Mouse (Mus musculus) cerebellum, postnatal 36 days (tissue): ENCODE data around the gene Pgap3.

Experiments
- DNase-seq, 2 experiments: peaks; one replicate each; pipeline ENCODE4 v3.0.0; 2021 to 2022; ENCODE audit warnings: mixed read lengths in 2 of 2

Pgap3 gene

DNA sequence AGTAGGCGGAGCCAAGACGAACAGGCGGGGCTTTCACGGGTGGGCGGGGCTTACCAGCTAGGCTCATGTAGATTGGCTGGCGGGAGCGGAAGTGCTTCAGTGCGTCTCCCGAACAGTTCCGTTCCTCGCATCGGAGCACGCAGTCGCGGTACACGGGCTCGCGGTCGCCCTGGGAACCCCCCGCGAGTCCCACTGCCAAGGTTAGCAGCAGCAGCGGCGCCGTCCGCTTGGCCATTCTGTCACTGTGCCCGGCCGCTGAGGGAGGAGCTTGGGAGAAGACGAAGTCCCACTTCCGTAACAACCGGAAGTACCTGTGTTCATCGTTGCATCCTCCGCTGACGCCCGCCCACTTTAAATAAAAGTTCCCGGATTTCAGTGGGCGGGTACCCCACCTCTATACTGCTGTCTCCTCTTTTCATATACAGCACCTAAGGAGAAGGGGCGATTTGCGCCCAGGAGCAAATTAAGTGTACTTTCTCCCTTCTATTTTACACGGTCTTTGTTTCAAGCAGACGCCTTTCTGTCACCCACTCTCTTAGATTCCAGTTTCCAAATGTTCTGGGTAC lies at the start of gene Pgap3:
Gene Pgap3 (minus strand): TSS at position 330 of the 566 bp plus-strand sequence.
- peak; percentile 87 for DNase-seq

DNA sequence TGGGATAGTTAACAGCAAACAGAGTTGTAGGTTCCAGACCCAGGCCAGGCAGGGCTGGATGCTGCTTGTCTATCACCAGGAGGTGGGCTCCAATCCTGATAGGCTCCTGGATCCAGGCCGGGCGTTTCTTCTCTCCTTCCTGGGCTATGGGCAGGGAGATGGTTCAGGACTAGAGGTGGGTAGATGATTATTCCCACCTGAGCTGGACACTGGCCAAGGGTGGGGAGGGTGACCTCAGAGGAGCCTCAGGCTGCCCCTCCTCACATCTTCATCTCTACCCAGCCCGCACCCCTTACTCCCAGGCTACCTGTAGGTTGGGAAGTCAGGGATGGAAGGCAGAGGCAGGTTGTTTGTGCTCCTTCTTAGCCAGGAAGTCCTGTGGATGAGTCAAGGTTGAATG lies 49.1 kb upstream of the Pgap3 start:
- DNase-seq = no peak

DNA sequence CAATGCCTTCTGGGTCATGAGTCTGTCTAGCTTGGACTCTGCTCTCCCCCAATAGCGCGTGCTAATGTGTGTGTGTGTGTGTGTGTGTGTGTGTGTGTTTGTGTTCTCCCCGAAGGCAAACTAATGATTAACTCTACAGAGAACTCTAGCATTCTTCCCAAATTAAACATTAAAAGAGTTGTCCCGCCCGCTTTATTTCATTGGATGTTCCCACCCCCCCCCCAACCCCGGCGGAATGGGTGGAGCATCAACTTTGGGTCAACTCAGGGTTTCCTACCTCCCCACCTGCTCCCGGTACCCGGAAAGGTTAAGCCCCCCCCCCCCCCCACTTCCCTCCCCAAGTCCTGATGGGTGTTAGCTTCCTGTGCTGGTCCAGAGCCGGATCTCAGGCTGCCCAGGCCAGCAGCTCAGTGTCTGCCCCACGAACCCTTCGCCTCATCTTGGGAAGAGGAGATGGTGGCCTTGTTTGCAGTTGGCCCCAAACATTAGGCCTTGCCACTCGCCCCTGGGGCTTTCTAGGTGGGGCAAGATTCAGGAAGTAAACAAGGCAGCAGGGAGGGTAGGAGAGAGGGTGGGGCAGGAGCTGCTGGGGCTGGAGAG lies 48.0 kb upstream of the Pgap3 start:
- no peak for DNase-seq

DNA sequence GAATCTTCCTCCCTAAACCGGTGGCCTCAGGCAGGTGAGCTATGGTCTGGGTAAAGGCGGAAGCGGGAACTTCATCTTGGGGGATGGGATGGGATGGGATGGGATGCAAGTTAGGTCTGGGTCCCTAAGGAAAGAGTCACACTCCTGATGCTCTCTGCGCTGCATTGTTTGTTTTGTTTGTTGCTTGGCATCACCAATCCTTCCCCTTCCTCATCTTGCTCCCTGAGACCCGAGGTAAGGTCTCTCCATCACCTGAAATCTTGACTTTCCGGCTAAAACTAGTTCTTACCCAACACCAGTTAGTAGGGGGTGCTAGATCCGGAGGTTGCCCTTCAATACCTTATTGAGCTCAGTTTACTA lies 47.2 kb upstream of the Pgap3 start:
- no peak for DNase-seq

DNA sequence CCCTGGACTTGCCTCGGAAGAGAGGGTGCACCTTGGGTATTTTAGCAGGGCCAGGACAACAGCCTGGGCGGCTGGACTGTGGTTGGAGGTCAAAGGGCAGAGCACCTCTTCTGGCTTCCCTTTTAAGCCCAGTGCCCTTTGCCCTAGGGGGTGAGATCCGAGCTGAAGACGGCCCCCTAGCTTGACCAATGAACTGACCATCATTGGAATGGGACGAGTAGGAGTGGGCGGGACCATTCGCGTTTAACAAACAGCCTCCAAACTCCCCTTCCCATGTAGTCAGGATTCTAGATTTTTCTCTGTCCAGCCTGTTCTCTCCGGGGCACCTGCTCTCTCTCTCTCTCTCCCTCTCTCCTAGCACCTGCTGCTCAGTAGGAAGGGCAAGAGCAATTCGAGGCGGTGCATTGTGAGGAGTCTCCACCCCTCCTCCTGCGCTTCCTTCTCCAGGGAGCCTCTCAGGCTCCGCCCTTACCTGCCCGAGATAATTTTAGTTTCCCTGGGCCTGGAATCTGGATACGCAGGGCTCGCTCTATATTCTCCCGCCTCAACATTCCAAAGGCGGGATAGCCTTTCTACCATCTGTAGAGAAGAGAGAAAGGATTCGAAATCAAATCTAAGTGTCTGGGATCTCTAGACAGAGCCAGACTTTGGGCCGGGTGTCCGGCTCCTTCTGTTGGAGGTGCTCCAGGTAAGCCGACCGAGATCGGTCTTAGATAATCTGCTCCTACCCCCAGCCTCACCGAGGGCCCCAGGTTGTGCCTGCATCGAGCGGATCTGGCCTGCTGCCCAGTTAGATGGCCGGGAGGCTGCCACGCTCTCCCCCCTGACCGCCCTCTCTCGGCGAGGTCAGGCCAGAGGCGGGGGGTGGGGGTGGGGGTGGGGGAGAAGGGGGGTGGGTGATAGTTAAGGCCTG lies 46.5 kb upstream of the Pgap3 start:
- peak; percentile 55 to 57 for DNase-seq

DNA sequence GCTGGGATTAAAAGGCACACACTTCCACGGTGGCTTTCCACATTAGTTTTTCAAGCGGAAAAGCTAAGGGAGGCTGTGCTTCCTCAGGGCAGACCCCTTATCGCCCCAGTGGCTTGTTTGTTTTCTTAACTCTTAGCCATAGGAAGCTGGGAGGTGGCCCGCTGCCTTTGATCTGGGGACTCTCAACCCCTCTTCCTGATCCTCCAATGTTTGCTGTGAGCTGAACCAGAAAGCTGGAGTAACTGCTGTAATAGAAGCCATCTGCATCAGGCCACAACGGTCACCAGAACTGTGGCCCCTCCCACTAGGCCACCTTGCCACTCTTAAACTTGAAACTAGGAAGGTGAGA lies 45.9 kb upstream of the Pgap3 start, which contains the start of gene Grb7:
Gene Grb7 (plus strand): TSS at position 182 of the 349 bp plus-strand sequence.
- DNase-seq = no peak

DNA sequence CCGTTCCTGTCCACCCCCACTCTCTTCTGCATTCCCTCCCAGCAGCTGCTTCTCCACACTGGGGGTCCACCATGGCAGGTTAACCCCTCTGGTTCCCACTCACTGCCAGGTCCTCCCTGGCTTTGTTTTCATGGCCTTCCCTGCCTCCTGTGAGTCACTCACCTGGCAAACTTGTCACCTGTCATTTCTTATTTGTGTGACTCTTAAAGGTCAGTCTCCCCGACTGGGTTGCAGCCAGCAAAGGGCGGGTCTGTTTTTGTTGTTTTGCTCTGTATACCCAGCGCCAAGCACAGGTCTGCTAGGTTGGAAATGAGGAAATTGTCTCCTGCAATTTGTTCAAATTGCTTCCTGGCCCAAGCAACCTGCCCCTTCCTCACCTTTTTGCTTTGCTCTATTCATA lies 45.4 kb upstream of the Pgap3 start:
- DNase-seq = no peak

DNA sequence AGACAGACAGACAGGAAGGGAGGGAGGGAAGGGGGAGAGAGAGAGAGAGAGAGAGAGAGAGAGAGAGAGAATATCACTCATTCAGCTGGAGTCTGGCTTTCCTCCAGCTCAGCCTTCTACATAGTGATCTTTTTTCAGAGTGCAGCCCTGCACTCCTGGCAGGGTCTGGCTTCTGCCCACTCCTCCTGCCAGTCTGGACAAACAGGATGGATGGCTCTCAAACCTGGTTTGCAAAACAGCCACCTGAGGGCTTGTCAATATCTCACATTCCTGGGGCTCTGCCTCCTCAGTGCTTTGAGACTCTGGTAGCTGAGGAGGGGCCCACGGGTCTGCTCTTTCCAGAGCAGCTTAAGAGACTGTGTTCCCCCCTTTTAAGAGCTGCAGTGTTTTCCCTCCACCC lies 44.9 kb upstream of the Pgap3 start:
- DNase-seq = no peak

DNA sequence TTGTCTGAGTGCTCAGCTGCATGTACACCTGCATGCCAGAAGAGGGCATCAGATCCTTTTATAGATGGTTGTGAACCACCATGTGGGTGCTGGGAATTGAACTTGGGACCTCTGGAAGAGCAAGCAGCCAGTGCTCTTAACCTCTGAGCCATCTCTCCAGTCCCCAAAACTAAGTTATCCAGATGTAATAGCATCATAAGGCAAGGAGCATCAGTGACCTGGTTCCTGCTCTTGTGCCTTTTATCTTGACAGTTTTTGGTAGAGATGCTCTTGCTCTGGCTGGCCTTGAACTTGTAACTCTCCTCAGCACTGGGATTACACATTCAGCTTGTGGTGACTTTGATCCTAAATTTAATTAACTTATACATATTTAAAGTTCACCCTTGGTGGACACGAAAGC lies 43.4 kb upstream of the Pgap3 start:
- no peak for DNase-seq

DNA sequence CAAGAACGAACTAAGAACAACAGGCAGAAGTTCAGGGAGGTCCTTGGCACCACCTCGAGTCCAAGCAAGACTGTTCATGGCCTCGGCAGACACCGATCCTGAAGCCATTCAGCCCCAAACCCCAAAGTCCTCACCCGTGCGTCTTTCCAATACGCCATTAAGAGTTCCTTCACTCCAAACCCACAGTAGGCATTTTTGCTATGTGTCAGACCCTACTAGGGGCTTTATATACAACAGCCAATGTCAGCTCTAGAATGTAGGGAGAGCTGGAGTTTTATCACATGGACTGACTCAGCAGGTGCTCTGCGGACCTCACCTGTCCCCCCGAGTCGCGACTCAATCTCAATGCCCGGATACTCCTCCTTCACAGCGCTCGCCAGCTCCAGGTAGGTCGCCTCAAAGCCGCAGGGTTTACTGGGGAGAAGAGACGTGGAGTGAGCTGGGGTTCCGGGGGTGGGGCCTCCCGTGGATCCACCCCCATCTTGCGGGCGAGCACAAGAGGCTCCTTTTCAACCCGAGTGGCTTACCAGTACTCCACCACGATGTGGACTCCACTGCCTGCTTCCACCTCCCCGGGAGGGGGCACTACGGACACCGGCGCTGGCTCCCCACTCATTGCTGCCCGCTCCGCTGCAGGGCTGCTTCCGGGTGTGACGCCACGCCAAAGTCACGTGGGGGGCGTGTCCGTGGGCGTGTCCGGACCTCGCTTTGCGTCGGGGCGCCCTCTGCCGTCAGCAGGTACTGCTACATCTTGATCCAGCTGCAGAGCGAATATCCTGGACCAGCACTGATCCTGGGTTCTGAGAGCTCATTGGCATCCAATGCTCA lies 38.3 kb upstream of the Pgap3 start, which contains the start of gene Mien1:
Gene Mien1 (minus strand): TSS at position 661 of the 828 bp plus-strand sequence.
- peak; percentile 98 for DNase-seq

DNA sequence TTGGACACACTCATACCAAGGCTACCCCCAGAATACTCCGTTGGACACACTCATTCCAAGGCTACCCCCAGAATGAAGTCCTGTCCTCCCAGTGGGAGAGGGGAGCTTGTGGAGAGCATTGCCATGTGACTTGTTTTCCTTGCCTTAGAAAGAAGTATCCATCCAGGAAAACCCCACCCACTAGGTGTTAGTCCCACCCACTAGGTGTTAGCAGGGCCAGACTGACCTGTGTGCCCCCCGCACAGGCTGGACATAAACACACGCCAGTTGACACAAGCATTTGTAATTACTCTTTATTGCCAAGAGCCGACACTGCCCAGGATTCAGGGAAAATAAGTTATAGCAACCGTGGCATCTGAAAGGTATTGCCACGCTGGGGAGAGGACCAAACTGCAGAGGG lies 37.2 kb upstream of the Pgap3 start:
- DNase-seq = no peak

DNA sequence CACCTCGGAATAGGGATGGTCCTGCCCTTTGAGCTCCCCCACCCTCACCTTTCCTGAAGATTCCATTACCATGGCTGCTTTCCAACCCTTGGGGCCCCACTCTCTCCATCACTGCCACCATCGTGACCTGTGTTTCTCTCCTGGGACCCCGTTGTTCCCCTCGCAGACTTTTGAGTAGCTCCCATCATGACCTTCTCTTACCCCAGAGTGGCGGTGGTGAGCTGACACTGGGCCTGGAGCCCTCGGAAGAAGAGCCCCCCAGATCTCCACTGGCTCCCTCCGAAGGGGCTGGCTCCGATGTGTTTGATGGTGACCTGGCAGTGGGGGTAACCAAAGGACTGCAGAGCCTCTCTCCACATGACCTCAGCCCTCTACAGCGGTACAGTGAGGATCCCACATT lies 35.4 kb upstream of the Pgap3 start:
- no peak for DNase-seq

DNA sequence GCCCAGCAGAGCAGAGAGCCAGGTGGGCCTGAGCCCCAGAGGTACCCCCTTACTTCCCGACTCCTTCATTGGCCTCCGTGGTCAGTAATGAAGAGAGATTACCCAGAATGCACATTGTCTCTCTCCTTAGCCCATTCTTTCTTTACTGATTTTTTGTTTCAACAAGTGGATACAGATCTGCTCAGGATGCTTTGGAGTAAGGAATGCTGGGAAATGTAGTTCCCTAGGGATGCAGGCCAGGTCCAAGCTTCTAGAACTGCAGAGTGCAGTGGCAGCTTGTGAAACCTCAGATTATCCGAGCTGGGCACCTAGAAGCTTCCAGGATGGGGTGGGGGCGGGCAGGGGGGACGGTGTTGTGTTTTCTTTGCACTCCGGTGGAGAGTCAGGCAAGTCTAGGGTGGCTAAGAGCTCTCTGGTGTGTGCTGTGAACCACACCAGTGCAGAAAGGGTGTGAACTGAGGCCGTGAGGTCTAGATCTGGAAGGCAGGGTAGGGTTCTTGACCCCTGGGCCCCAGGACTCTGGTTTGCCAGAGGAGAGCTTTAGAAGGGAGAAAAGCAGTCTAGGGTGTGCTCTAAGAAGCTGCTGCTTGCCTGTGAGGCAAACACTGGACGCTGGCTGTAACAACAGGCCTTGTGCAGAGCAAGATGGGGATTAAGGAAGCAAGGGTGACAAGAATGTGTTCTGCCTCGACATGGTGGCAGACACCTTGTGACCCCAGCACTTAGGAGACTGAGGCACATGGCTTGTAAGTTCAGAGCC lies 31.6 kb upstream of the Pgap3 start:
- DNase-seq = no peak

DNA sequence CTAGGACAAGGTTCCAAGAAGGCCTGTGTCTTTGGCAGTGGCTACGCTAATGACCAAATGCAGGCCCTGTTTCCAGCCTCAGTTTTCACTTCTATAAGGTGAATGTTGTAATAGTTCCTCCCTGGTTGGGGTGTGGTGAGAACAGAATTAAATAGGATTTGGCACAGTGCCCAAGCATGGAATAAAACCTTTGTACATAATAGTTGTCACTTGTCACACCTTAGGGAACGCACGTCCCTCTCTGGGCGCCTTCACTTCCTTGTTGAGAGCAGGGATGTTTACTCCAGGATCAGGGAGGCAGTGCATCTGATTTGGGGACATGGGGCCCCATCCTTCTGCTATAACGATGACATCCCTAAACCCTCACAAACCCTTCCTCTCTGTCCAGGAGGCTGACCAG lies 28.1 kb upstream of the Pgap3 start:
- no peak for DNase-seq

DNA sequence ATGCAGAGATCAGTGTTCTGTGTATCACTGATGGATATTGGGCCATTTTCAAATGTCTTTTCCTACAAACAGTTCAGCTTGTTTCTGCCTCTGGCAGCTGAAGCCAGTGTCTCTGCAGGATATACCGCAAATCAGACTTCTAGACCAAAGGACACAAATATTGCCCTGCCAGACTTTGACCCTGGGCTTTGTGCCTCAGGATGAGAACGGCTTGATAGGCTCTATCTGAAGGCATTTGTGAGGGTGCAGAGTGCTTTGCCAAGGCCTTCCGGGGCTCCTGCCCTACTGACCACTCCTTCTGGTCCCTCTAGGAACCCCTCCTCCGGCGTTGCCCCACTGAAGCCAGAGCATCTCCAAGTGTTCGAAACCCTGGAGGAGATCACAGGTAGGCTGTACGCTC lies 26.3 kb upstream of the Pgap3 start:
- DNase-seq = no peak

DNA sequence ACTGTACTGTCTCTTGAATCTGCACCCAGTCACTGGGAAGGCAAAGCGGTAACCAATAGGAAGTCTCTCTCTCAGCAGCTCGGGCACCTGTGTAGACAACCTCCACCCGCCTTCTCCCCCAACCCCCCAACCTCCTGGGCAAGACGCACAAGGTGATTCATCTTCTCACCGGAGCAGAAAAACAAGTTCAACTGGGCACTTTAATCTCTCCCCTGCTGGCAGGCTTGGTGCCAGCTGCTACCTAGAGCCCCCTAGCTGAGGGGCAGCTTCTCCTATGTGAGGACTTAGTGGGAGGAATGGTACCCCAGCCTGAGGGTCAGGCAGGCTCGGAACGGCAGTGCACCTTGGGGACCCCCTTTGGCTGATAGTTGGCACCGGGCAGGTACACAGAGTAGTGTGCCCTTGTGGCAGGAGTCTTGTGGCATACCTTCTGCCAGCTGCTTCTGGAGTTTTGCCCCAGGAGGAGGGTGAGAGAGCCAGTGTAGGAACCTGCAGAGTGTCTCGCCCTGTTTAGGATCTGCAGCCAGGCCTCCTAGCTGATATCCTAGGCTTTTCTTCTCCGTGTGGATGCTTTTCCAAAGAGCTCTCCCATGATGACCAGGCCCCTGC lies 18.8 kb upstream of the Pgap3 start:
- no peak for DNase-seq

DNA sequence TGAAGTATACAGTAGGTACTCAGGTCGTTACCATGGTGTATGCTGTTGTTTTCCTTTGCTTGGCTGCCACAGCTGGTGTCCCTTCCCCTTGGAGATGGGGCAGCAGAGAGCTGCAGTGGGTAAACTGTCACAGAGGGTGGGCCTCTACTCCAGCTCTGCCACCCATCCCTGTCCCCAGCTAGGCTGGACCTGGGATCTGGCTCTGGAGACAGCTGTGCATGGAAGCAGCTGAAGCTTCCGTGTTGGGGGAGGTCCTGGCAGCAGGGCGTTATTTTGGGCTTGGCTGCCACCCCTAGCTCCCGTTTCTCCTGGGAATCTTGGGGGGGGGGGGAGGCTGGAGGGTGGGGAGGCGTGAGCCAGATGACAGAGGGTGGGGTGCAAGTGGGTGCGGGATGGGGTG lies 18.0 kb upstream of the Pgap3 start:
- DNase-seq = no peak

DNA sequence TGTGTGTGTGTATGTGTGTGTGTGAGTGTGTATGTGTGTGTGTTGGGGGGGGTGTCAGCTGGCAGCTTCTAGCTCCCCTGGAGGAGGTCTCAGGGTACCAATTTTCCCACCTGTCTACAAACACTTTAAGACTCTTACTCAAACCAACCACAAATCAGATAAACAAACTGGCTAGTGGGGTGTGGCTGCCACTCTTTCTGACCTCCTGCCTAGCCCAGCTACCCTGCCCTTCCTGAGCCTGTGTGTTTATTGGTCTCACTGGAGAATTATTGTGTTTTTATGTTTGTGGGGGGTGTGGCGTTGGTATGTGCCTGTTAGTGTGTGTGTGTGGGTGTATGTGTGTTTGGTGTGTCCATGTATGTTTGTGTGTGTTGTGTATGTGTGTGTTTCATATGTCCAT lies 16.8 kb upstream of the Pgap3 start:
- no peak for DNase-seq

DNA sequence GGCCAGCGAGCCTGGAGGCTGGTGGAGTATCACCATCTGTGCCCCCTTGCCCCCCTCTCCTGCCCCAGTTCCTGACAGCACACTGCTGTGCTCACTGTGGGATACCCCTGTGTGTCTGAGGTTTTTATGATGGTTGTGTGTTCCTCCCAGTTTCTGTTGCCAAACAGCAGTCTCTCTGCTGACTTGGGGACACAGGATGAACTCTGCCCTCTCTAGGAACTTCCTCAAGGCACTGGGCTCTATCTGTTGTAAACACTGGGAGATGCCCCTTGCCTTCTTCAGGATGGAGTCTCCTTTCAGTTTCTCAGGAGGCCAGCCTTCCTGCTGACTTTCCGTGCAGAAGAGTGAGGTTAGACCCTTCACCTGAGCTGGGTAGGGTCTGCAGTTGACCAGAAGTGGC lies 13.9 kb upstream of the Pgap3 start:
- DNase-seq = no peak

DNA sequence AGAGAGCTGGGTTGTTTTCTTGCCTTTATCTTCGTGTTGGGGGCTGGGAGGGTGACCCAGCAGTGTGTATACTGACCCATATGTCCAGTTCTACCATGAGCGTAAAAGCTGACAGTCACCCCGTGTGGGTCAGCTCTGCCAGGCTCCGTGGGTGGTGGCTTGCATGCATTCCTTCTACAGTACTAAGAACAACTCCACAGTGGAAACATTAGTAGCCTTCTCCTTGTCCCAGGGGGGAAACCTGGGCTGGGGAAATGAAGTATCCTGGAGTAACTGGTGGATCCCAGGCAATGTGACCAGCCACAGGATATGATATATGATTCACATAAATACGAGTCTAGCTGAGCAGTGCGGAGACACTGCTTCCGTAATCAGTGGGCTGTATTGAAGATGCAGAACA lies 13.4 kb upstream of the Pgap3 start:
- DNase-seq = no peak

DNA sequence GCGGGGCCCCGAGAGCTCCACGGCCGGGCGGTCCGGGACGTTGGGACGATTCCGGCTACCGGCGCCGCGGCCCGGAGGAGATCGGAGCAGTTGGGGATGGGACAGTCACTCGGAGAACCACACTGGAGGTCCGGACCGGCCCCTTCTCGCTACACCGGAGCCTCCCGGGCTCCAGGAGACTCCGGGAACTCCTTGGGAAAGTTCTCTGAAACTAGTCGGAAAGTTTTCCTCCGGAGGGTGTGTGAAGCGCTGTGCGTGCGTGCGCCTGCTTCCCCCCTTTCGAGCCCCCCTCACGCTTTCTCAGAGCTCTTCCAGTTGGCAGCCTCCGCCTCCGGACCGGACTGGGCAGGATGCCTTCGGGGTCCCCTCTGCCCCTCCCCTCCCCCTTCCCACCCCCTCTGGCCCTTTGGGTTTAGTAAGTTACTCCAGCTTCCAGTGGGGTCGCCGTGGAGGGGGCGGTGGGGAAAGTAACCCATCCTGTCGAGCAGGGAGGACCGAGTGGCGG lies 12.6 kb upstream of the Pgap3 start:
- DNase-seq = no peak

DNA sequence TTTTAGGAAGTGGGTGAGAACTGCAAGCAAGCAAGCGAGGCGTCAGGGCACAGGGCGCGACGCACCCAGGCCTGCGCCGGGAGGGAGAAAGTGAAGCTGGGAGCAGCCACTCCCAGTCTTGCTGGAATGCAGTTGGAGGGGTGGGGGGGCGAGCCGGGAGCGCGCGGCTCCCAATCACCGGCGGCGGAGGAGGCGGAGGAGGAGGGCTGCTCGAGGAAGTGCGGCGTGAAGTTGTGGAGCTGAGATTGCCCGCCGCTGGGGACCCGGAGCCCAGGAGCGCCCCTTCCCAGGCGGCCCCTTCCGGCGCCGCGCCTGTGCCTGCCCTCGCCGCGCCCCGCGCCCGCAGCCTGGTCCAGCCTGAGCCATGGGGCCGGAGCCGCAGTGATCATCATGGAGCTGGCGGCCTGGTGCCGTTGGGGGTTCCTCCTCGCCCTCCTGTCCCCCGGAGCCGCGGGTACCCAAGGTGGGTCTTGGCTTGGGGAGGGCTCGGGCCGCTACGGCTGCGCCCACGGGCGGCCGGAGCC lies 12.0 kb upstream of the Pgap3 start, which contains the start of gene Erbb2:
Gene Erbb2 (plus strand): TSS at position 198 of the 524 bp plus-strand sequence.
- no peak for DNase-seq
